8 mouse cellular contexts compared by ENCODE assay signal in the genomic region with DNA sequence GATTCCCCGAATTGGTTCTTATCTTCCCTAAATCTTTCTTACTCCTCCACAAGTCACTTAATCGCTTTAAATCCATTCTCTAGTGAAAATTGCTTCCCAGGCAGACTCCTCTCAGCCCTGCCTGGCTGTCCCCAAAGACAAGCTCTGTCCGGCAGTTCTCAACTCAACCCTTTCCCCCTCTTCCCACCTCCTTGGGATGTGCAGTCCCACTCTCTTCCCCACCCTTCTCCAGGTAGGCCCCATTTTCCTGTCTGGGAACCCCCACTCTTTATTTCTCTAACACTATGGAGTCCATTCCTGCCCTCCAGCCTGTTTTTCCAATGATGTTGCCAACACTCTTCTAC. TPM values are rescaled to one million over a fixed set of nuclear protein-coding genes. Genes with fewer than 3 reads are reported as not detected.
A peak's percentile ranks its signal among the peaks of the same experiment; 100 is the strongest.
DNase-seq lines count a peak whose midpoint lies in the region; ATAC-seq and TF ChIP-seq lines count a peak whose summit lies in the region.

No protein-coding gene starts in this region.

- no peaks in the 10 kb centered on the region for H3K27me3 ChIP-seq in kidney, embryonic 14.5 days (ENCODE audit: control insufficient read depth, insufficient read depth, low read length)
- no peaks in the 10 kb centered on the region for H3K27me3 ChIP-seq in hindbrain, embryonic 15.5 days
- H3K27me3 ChIP-seq in midbrain, embryonic 16.5 days (ENCODE audit: control insufficient read depth, insufficient read depth, low read depth, low read length): no peaks in the 10 kb centered on the region

- 3% methylated on average over 3 of the region's 3 CpGs for WGBS in kidney, embryonic 14.5 days
- WGBS in hindbrain, embryonic 15.5 days: 2% methylated on average over 3 of the region's 3 CpGs
- 1% methylated on average over 3 of the region's 3 CpGs for WGBS in midbrain, embryonic 16.5 days

- no peak for TF ChIP-seq POLR2A in bone marrow macrophage, adult 2 months (IDR thresholded peaks at IDR 0.05; ENCODE audit: borderline replicate concordance, low read depth, low read length)

- H3K36me3 ChIP-seq in kidney, embryonic 14.5 days (ENCODE audit: control insufficient read depth, insufficient read depth, low read length): 0 out of 2 replicates have a peak, but pooled peaks cover under 1% of the 10 kb centered on the region
- H3K36me3 ChIP-seq in hindbrain, embryonic 15.5 days: no peaks in the 10 kb centered on the region
- H3K36me3 ChIP-seq in midbrain, embryonic 16.5 days (ENCODE audit: control insufficient read depth, insufficient read depth, low read length): no peaks in the 10 kb centered on the region

- no peak for TF ChIP-seq CTCF in bone marrow macrophage, adult 2 months (IDR thresholded peaks at IDR 0.05; ENCODE audit: low read depth, low read length)

- no peak for ATAC-seq in kidney, embryonic 14.5 days (ENCODE audit: low FRiP score, low TSS enrichment)
- ATAC-seq in hindbrain, embryonic 15.5 days (ENCODE audit: low FRiP score, low read depth): no peak
- ATAC-seq in midbrain, embryonic 16.5 days: no peak

- H3K27ac ChIP-seq in kidney, embryonic 14.5 days (ENCODE audit: low read depth, low read length): peak overlapping the region; percentile 37; the same call in 1 of the 2 replicates
- H3K27ac ChIP-seq in bone marrow macrophage, adult 2 months (ENCODE audit: insufficient read depth, low read depth, low read length): no peak overlapping the region
- peak overlapping the region; percentile 83 for H3K27ac ChIP-seq in hindbrain, embryonic 15.5 days (replicated peaks)
- H3K27ac ChIP-seq in midbrain, embryonic 16.5 days (ENCODE audit: low read length): peak overlapping the region; percentile 6; the same call in 1 of the 2 replicates

- H3K4me2 ChIP-seq in kidney, embryonic 14.5 days (replicated peaks; ENCODE audit: low read depth, low read length): peak overlapping the region; percentile 71
- peak overlapping the region; percentile 75 for H3K4me2 ChIP-seq in hindbrain, embryonic 15.5 days
- H3K4me2 ChIP-seq in midbrain, embryonic 16.5 days (ENCODE audit: low read length): peak overlapping the region; percentile 85

- no peaks in the 10 kb centered on the region for H3K9me3 ChIP-seq in kidney, embryonic 14.5 days (ENCODE audit: control insufficient read depth, low read length)
- no peaks in the 10 kb centered on the region for H3K9me3 ChIP-seq in hindbrain, embryonic 15.5 days
- no peaks in the 10 kb centered on the region for H3K9me3 ChIP-seq in midbrain, embryonic 16.5 days (replicated peaks; ENCODE audit: control insufficient read depth, low read length, poor library complexity, severe bottlenecking)

- H3K4me1 ChIP-seq in kidney, embryonic 14.5 days (ENCODE audit: control insufficient read depth, insufficient read depth, low read length): peaks cover 30% of the 10 kb centered on the region
- H3K4me1 ChIP-seq in bone marrow macrophage, adult 2 months (ENCODE audit: control insufficient read depth, insufficient read depth, low read length): peaks cover 50% of the 10 kb centered on the region
- peaks cover 54% of the 10 kb centered on the region for H3K4me1 ChIP-seq in hindbrain, embryonic 15.5 days (replicated peaks)
- H3K4me1 ChIP-seq in midbrain, embryonic 16.5 days (ENCODE audit: control insufficient read depth, insufficient read depth, low read length): peaks cover 51% of the 10 kb centered on the region

- H3K9ac ChIP-seq in kidney, embryonic 14.5 days (ENCODE audit: low read depth, low read length): peak overlapping the region; percentile 79
- peak overlapping the region; percentile 53 for H3K9ac ChIP-seq in hindbrain, embryonic 15.5 days
- H3K9ac ChIP-seq in midbrain, embryonic 16.5 days (ENCODE audit: low read depth, low read length): peak overlapping the region; percentile 78

- H3K4me3 ChIP-seq in kidney, embryonic 14.5 days (ENCODE audit: low read length): peak overlapping the region; percentile 71
- H3K4me3 ChIP-seq in bone marrow macrophage, adult 2 months (ENCODE audit: insufficient read depth, low read length): peak overlapping the region; percentile 64
- peak overlapping the region; percentile 73 for H3K4me3 ChIP-seq in hindbrain, embryonic 15.5 days
- H3K4me3 ChIP-seq in midbrain, embryonic 16.5 days (ENCODE audit: low read depth, low read length): peak overlapping the region; percentile 59

- DNase-seq in kidney, postnatal 4 days: no peak
- no peak for DNase-seq in urinary bladder, adult 2 months (ENCODE audit: low spot score)
- DNase-seq in Muller cell, postnatal 12 days (ENCODE audit: inconsistent ontology term): no peak
- DNase-seq in urinary bladder, postnatal 4 days (ENCODE audit: low spot score in 2 of 2): no peak

RNA-seq across cellular contexts. Expression of gene Oaz2, which starts 9.3 kb away (rescaled TPM):
- polyA plus RNA-seq in kidney, embryonic 14.5 days (2014; fragmentation: Nextera tagmentation; extraction: Ambion mirVana): 194 and 204 TPM in 2 replicates
- polyA plus RNA-seq in bone marrow macrophage, adult 2 months (2012; ENCODE audit: insufficient read depth, insufficient read length, missing spikeins): 51.5 and 58.1 TPM in 2 replicates
- polyA plus RNA-seq in hindbrain, embryonic 15.5 days (2015; fragmentation: Nextera tagmentation; extraction: Ambion mirVana): 404 and 429 TPM in 2 replicates
- 384 and 407 TPM in 2 replicates for polyA plus RNA-seq in midbrain, embryonic 16.5 days (2015; fragmentation: Nextera tagmentation; extraction: Ambion mirVana)
- polyA plus RNA-seq in urinary bladder, adult 2 months (2012; rRNA removed): 162 and 173 TPM in 2 replicates

RNA-seq across cellular contexts. Expression of gene Rbpms2, which starts 47.6 kb away (rescaled TPM):
- 22.4 and 29.1 TPM in 2 replicates for polyA plus RNA-seq in kidney, embryonic 14.5 days (2014; fragmentation: Nextera tagmentation; extraction: Ambion mirVana)
- polyA plus RNA-seq in bone marrow macrophage, adult 2 months (2012; ENCODE audit: insufficient read depth, insufficient read length, missing spikeins): not detected in 2 replicates
- 4.1 and 4.9 TPM in 2 replicates for polyA plus RNA-seq in hindbrain, embryonic 15.5 days (2015; fragmentation: Nextera tagmentation; extraction: Ambion mirVana)
- 2.9 TPM in 2 replicates for polyA plus RNA-seq in midbrain, embryonic 16.5 days (2015; fragmentation: Nextera tagmentation; extraction: Ambion mirVana)
- 142 and 175 TPM in 2 replicates for polyA plus RNA-seq in urinary bladder, adult 2 months (2012; rRNA removed)
